17 mouse cellular contexts compared by ENCODE assay signal in genomic region chr1:105115391-105115790, GRCm38 (mm10).
"Had no signal": no experiment of that assay in that cellular context is flagged by ENCODE, and none has a peak within 500 bp of the region (broad histone marks: within the 10 kb centered on the region; RNA-seq: fewer than 3 reads in every experiment).

No protein-coding gene starts in this region.

- H3K27me3 ChIP-seq: limb, embryonic 15.5 days; neural tube, embryonic 15.5 days had no signal

- ATAC-seq: hindbrain, embryonic 16.5 days; inflammation-experienced regulatory T-cells, adult 6 months; intestine, postnatal 0 days had no signal

- H3K36me3 ChIP-seq: limb, embryonic 15.5 days; midbrain, embryonic 10.5 days; neural tube, embryonic 15.5 days had no signal

- H3K4me1 ChIP-seq: limb, embryonic 15.5 days; midbrain, embryonic 10.5 days had no signal

- H3K27ac ChIP-seq: limb, embryonic 15.5 days; midbrain, embryonic 10.5 days; neural tube, embryonic 15.5 days; stomach, postnatal 0 days had no signal

- H3K9me3 ChIP-seq: limb, embryonic 15.5 days; midbrain, embryonic 10.5 days; neural tube, embryonic 15.5 days had no signal

- DNase-seq: layer of hippocampus, adult 9-11 months; layer of hippocampus, postnatal 36 days; lung, embryonic 14.5 days; lung, postnatal 10 days; lung, postnatal 4 days; midbrain, embryonic 14.5 days; right cerebral cortex, adult 18-20 months; right cerebral cortex, postnatal 25 days; thymus, postnatal 4 days had no signal

- H3K4me3 ChIP-seq: limb, embryonic 15.5 days; midbrain, embryonic 10.5 days; myocyte; neural tube, embryonic 15.5 days had no signal

- H3K4me2 ChIP-seq: limb, embryonic 15.5 days; lung, embryonic 14.5 days; neural tube, embryonic 15.5 days had no signal

- H3K9ac ChIP-seq: limb, embryonic 15.5 days; lung, embryonic 14.5 days; neural tube, embryonic 15.5 days had no signal
